Mouse (Mus musculus) kidney, adult 11 months (tissue): ENCODE measurements around the gene Tuba4a.

ENCODE experiments used
- DNase-seq: peaks from one replicate; pipeline ENCODE4 v3.0.0; 2022

Gene Tuba4a

DNA sequence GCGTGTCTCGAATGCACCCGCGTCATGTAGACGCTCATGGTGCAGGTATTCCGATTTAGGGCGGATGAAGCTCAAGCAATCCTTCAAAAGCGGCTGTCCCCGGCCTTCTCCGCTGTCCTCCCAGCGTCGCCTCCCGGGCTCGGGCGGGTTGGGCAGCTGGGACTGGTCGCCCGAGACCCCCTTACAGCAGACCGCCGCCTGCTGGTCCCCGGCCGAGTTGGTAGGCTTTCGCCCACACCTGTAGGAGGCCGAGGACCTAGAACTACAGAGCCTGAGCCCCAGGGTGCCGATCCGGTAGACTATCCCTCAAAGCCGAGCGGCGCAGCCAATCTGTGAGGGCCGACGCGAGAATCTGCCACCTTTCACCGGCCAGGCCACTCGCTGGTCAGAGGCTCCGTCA is at the start of gene Tuba4a:
Gene Tuba4a, minus strand, starts transcription at position 335 of the 400 bp plus-strand sequence.
- no peak for DNase-seq

DNA sequence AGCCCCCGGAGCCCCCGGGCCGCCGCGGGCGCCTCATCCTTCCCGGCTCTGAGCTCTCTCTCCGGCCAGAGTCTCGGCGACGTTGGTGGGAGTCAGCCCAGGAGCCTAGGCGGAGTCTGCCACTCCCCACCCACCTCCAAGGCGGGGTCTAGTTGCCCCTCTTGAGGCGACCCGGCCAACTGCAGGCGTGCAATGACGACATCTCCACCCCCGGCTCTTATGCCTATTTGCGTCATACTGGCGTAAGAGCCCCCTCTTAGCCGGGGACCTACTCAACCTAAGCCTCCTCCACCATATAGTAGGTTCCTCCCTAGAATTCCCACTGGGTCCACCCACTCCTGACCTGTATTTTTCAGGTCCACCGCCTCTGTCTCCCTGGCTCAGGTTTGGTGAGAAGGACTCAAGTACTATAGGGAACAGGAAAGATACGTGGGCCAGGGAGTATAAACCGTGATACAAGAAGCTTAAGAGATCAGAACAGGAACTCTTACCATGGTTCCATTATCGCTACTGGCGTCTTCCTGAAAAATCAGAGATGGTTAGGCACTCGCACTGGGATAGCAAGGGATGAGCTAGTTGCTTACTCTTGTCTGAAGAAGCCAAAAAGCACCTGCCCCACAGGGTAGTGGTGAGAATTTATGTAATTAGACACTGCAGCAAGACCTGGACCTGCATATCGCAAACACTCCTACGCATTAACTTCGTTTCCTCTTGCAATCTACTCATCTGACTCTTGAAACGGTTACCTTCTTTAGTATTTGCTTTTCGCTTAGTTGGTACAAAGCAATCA is 44.6 kb upstream of the Tuba4a start, which contains the start of gene Ptprn:
Gene Ptprn, minus strand, starts transcription at position 412 of the 790 bp plus-strand sequence.
- DNase-seq = no peak

DNA sequence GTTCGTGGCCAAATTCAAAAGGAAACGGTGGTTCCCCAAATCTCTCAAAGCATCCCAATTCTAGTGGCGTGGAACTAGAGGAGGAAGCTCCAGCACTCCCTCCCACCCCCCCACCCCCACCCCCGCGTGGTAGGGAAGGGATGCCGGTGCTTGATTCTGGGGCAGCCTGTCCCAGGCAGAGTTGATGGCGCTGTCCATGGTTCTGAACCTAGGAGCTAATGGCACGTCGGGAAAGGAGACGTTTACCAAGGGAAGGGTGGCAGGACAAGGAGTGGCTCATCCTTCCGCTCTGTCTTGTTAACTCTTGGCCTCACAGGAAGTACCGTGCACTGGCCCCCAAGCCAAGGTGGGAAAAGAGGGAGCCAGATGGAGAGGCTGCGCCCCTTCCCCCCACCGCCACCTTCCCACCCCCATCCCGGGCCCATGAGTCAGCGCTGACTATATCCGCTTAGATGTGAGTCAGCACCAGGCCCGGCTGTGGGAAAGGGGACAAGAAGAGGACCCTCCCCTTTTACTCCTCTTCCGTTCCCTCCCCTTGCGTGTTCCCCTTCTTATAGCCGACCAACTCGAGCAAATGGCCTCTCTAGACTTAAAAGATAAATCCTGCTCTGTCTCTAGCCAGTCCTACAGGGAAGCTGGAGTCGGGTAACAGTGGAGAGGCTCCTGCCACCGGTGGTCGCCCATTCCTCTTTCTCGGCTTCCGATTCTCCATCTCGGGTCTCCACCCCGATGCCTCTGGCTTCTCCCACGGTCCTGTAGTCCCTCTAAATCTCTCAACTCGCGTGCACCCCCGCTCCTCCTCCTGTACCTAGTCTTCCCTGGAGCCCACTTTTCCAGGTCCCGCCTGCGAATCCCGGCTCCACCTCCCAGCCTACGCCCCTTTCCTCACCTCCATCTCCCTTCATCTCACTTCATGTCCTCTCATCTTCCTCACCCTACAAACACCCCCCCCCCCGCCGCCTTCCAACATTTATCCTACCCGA is 43.6 kb upstream of the Tuba4a start:
- no peak for DNase-seq

DNA sequence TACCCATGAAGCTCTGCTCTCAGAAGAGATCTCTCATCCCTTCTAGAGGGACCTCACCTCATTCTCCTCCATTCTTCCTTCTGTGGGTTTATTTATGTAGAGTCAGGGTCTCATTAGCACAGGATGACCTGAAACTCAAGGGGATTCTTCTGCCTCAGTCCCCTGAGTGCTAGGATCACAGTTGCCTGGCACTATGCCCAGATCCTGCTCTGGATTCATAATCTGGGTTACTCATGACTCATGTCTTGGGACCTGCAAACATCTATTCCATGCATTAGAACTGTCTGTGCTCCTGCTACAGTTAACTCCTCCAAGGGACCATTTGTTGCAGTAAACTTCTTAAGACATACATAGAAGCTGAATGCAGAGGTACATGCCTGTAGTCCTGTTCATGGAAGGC is 41.6 kb upstream of the Tuba4a start:
- DNase-seq = no peak

DNA sequence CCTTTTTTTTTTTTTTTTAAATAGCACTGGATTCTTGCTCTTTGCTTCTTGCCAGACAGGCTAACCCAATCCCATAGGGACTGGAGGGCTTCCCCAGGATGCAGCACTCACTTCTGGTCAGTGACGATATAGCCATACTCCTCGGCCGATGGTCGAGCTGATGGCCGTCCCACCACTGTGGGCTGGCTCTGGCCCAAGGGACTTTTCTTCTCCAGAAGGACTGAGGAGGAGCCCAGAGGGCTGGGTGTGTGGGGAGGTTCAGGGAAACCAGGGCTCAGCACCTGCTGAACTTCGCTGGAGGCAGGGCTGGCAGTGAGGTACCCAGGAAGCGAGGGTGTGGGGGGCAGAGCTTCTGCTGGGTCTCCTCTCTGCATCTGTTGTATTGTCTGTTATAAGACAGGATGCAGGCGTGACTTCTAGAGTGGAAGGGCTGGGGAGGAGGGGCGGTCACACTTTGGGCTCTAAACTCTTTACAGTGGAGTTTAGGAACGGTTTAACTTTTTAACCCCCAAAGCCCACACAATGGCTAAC is 35.9 kb upstream of the Tuba4a start:
- DNase-seq = no peak

DNA sequence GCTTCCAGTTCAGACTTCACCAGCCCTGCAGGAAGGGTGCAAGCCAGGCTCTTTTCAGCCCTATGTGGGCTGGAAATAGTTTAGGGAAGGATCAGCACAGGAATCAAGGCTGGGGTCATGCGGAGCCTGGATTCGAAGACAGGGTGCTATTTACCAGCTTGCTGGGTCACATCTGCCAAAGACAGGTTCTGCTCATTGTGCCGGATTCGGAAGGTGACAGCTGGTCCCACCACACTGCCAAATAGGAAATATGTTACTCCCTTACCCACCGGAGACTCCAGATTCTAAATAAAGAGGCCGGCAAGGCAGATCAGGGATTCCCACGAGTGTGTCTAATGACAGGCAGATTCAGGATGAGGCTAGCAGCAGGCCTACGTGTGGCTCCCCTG is 35.0 kb upstream of the Tuba4a start:
- no peak for DNase-seq

DNA sequence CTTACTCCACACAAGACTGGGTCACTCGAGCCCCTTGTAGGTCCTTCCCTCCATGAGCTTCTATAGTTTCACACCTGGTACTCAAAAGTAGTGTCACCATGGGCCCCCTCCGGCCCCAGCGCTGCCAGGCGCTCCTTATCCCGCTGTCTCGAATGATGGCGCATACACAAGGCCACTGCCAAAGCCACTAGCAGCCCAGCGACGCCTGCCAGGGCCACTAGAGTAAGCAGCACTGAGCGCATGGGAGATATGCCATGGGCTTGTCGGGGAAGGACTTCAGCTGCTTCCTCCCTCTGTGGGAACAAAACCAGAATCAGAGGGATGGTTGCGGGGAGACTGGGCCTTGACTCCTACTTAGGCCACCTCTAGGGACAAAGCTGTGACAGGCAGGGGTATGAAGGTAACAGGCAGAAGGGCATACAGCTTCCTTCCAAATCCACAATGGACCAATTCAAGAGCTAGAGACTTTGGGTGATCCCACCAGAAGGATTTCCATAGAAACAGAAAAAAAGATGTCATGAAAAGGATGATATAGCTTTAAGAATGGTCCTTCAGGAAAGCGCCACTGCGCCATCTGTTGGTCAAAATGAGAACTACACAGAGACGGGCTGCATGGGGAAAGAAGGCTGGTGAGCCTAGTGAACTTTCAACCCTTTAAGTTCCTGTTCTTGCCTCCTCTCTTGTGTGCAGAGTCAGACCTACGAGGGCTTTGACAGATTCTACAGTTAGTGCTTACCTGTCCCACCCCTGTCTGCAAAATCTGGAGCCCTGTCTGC is 34.4 kb upstream of the Tuba4a start:
- peak; percentile 66 for DNase-seq

DNA sequence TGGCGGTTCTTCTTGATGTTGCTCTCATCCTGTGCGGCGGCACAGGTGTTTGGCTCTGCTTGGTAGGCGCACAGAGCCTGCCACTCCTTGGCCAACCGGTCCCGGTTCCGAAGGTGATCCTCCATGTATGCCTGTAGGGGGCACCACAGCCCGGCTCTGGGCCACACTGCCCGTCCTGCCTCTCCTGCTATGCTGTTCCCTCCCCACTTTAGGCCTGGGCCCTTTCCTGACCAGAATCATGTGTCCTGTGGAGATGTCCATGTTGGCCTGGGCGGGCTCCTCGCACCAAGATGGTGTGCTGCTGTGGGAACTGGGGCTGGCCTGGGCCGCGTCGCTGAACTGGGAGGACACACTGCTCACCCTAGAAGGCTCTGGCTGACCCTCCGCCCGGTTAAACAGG is 33.4 kb upstream of the Tuba4a start:
- DNase-seq = no peak

DNA sequence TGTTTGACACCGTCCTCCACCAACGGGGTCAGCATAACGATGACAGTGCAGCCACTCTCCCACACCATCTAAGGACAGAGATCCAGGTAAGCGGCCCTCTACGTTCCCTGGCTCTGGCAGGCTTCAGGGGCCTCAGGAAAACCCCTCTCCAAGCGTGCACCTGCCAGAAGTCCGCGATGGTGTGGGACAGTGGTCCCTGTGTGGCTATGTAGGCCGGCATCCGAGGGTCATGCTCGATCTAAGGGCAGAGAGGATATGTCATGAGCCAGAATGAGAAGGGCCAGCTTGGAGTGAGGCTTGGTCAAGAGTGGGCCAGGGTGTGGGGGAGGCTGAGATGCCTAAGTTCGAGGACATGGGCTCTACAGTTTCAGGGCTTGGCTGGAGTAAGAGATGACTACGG is 32.6 kb upstream of the Tuba4a start:
- no peak for DNase-seq

DNA sequence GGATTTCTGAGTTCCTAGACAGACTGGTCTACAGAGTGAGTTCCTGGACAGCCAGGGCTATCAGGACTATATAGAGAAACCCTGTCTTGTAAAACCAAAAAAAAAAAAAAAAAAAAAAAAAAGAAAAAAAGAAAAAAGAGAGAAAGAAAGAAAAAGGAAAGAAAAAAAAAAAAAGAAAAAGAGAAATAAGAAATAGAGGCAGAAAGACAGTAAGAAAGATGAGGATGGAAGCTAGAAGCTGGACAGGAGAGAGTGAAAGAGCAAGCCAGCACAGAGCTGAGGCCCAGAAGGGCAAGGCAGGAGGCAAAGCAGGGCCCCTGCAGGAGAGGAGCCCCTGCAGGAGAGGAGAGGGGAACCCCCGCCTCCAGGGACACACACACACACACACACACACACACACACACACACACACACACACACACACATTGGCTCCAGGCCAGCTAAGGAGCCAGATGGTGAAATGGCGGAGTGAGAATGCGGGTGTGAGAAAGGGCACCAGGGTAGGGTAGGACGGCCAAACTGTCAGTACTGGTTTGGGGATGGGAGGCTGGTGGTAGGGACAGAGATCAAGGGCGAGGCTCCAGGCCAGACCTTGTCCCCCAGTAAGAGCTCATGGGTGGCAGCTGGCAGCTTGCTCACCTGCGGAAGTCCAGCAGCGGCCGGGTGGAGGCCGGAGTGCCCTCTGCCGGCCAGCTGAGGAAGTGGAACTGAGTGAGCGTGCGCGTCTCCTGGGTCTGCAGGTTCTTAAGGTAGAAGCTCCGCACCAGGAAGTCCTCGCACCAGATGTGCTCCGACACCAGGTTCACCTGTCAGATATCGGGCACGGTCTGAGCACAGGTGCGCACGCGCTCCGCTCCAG is 31.7 kb upstream of the Tuba4a start:
- DNase-seq = peak; percentile 91

DNA sequence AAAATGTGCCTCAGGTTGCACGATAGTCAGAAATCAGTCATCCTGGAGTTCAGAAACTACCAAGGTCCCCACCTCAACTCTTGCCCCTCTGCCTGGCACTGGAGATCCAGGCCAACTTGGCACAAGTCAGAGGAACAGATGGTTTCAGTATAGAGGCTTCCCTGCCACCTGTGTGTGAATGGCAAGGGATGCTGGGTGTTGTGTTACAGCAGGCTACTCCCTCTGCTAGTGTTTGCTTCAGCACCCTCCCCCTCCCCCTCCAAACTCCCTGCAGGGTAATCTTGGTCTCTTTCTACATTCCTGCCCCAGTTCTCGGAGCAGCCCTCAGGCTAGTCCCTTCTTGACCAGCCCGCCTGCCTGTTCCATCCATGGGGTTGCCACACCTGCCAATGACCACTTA is 30.8 kb upstream of the Tuba4a start:
- no peak for DNase-seq

DNA sequence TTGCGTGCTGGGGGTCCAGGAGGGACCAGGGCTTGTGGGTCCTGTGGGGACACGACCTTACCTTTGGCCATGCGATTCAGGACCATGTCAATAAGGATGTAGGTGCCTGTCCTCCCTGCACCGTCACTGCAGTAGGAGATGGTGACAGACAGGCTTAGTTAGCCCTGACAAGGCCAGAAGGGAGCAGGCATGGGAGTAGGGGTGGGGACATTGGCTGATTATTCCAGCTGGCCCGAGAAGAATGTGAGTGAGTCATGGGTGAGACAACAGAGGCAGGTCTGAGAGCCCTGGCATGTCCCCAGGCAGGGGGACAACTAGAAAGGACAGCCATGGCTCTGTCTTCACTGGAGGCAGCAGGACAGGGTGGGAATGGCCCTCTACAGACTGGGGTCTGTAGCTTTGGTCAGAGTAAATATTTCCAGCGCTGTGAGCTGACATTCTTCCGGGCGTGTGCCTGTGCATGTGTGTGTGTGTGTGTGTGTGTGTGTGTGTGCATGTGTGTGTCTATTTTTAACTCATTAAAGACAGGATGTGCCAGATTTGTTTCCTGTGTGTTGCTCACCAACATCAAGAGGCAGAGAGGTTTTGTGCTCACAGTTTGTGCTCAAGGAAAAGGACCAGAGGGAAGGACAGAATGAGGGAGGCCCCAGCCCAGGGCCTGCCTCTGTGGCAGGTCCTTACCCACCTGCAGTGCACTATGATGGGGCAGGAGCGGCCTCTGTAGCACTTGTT is 28.5 kb upstream of the Tuba4a start:
- DNase-seq = no peak

DNA sequence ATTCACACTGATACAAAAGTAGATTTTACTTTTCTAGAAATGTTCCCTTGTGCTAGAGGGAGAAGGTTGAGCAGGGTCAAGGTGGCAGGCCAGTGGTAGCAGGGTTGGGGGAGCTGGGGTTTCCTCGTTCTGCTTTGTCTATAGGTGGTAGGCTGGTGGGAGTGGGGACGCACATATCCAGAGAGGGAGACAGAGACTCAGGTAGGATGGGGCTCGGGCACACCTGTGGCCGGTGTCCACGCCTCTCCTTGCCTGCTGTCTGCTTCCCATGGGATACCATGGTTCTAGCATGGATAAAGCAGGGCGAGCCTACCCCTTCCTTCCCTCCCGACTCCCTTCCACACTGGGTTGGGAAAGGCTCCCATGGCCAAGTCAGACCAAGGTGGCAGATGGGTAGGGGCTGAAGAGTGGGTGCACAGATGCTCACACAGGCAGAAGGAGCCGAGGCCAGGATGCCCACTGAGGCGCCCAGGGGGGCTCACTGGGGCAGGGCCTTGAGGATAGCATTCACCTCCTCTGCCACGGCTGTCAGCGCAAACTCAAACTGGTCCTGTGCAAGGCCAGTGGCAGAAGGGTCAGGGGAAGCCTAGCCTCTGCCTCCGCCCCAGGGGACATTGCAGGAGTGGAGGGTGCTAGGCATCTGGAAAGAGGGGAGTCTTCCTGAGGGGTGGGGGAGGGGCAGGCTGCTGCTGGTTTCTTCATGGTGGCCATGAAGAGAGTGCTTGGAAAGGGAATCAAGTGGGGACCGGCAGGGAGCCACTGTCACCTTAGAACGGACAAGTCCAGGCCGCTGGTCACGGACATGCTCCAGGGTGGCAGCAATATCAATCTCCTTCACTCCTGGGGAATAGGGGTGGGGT is 27.6 kb upstream of the Tuba4a start:
- no peak for DNase-seq

DNA sequence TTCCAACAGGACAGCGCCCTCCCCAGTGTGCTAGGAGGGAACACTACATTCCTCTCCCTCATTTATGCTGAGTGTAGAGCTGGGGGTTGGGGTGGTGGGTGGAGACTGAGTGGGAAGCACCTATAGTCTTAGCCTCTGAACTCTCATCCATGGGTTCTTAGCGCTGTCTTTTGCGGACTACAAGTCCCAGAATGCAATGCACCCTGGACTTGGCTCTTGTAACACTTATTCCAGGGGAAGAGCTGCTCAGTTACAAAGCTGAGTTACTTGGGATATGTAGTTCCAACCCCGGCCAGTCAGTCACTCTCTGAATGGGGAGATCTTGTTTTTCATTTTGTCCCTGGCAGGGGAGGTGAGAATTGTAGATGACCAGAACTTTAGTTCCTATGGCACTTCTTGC is 25.2 kb upstream of the Tuba4a start:
- DNase-seq = peak; percentile 60

DNA sequence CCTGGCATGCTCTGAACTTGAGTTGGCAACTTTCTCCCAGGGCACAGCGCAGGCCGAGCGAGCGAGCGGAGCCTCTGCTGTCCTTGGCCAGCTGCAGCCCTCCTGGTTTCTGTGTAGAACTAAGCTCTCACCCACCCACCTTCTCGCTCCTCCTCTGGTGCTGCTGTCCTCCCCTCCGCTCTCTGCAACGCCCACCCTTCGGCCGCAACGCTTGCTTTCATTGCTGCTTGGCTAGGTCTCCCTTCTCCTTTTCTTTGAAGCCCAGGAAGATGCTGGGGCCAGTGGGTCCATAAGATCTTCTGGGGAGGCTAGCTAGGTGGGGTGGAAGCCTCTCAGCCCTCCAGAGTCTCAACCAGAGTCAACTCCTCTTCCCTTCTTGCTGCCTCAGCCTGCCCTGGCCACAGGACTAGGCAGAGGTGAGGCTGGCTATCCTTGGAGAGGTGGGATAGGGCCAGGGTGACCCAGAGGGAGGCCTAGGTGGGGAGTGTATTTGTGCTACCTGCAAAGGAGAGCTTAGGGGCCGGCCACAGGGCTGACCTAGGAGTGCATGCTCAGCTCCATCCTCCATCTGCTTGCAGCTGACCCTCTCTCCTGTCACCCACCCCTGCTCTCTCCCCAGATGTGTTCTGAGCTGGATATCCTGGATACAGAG is 24.6 kb upstream of the Tuba4a start:
- DNase-seq = no peak

DNA sequence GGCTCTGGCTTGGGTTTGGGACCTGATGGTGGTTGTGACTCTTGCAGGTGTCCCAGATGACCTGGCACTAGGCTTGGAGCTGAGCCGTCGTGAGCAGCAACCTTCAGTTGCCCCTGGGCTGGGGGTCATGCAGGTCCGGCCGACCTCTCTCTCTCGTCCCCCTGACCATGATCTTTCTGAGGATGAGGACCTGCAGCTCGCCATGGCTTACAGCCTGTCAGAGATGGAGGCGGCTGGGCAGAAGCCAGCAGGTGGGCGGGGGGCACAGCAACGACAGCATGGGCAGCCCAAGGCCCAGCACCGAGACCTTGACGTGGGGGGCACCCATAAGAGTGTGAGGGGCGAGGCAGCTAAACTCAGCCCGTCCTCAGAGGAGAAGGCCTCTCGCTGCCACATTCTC is 23.7 kb upstream of the Tuba4a start:
- DNase-seq = no peak

DNA sequence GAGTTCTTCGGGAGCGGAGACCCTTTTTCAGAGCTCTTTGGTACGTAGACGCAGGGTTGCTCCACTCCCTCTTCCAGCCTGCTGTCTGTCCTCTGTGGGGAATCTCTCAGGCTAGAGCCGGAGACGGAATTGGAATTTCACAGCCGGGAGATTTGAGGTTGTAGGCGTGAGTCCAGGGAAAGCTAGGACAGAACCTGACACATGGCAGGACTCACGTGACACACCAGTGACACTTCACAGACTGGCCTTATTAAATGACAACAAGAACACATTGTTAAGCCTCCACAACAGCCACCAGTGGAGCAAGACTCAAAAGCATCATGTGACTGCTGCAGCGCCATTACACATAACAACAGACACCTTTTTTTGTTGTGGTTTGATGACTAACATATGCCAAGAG is 19.9 kb upstream of the Tuba4a start:
- no peak for DNase-seq

DNA sequence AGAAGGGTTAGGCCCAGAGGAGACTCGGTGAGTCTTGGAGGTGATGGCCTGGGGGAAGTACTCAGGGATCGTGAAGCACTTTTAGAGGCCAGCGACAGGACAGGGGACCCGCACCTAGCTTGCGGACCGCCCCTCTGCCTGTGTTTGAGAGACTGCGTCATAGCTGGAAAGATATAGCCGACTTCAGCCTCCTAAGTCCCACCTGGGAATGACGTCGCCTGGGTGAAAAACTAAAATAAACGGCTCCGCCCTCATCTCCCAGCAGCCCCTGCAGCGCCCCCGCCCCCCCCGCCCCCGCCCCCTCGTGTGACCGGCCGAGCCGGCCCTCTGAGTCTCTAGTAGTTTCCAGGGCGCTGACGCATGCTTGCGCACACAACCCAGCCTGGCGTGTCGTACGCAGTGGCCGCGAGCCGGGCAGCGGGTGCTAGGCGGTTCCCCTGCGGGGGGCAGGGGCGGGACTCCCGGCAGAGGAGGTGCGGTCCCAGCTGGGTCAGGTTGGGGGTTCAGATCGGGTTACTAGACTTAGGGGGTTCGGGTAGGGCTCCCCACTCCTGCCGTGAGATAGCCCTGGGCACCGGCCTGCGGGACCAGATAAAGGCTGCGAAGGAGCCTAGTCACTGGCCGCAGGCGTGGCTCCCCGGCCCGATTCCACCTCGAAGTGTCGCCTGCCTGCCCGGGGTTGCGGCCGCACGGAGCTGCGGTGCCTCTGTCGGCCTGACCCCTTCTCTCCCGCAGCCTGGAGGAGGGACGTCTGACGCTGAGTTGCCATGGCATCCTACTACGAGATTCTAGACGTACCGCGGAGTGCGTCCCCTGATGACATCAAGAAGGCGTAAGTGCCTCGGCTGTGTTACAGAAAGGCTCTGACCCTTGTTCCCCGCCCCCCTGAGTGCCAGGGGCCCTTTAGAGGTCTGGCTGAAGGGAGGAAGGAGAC is 16.7 kb upstream of the Tuba4a start, which contains the start of gene Dnajb2:
Gene Dnajb2, plus strand, starts transcription at position 290 of the 934 bp plus-strand sequence.
- DNase-seq = peak; percentile 94
